Mouse (Mus musculus): ENCODE data around the gene Zfp329.

Gene Zfp329

DNA sequence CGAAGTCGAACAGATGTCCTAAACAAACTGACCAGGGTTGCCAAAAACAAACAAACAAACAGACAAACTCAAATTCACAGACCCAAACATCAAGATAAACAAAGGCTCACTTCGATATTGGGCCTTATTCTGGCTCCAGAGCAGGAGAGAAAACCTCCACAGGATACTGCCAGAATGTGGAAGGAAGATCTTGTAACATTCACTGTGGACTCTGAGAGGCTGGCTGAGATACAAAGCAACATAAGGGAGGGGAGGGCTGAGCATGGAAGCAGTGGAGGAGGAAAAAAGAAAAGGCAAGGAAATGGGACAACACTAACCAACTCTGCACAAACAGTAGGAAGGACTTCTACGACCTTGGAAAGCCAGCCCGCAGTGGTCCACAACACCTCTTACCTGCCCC is 39.5 kb downstream of the Zfp329 start:
- Histone ChIP-seq H3K36me3 (ENCODE audit: control insufficient read depth, insufficient read depth, low read length, poor library complexity, severe bottlenecking) (no peaks in the 10 kb centered on the region), H3K27me3 (ENCODE audit: control insufficient read depth, insufficient read depth, low read length, poor library complexity, severe bottlenecking) (no peaks in the 10 kb centered on the region)
- no peak for DNase-seq (ENCODE audit: low read depth, low spot score)

DNA sequence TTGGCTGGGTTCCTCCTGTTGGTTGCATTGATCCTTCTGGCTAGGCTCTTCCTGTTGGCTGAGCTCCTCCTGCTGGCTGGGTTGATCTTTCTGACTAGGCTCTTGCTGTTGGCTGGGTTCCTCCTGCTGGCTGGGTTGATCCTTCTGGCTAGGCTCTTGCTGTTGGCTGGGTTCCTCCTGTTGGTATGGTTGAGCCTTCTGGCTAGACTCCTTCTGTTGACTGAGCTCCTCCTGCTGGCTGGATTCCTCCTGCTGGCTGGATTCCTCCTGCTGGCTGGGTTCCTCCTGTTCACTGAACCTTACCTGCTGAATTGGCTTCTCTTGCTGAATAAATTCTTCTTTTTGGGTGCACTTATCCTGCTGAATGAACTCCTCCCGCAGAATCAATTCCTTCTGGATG is 44.1 kb downstream of the Zfp329 start:
- H3K36me3 ChIP-seq (ENCODE audit: control insufficient read depth, insufficient read depth, low read length, poor library complexity, severe bottlenecking), result no peaks in the 10 kb centered on the region
- DNase-seq (ENCODE audit: low read depth, low spot score), result no peak

DNA sequence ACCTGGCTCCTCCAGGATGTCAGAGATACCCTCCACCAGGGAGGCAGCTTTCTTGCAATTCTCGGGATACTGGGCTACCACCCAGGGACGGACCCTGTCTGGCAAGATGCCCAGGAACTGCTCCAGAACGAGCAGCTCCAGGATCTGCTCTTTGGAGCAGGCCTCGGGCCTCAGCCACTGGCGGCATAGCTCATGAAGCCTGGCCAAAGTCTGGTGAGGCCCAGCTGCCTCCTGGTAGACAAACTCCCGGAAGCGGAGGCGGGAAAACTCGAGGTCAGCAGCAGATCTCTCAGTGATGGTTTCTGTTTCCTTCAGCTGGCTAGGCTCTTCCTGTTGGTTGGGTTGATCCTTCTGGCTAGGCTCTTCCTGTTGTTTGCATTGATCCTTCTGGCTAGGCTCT is 44.5 kb downstream of the Zfp329 start:
- H3K36me3 ChIP-seq (ENCODE audit: control insufficient read depth, insufficient read depth, low read length, poor library complexity, severe bottlenecking), result no peaks in the 10 kb centered on the region
- DNase-seq (ENCODE audit: low read depth, low spot score), result no peak

More for the DNA sequence above, 44.1 kb downstream of the Zfp329 start:
- H3K27me3 ChIP-seq (ENCODE audit: control insufficient read depth, insufficient read depth, low read length, poor library complexity, severe bottlenecking), result no peaks in the 10 kb centered on the region

More for the DNA sequence above, 44.5 kb downstream of the Zfp329 start:
- H3K27me3 ChIP-seq (ENCODE audit: control insufficient read depth, insufficient read depth, low read length, poor library complexity, severe bottlenecking), result no peaks in the 10 kb centered on the region

Data from splenic B cell, adult 2 months (primary cell).